Mouse (Mus musculus): ENCODE measurements around the gene Wdr20rt. TPM values are rescaled to one million over a fixed set of nuclear protein-coding genes. Genes with fewer than 3 reads are reported as not detected.

The Wdr20rt gene
- polyA plus RNA-seq, 1 experiment = 2.0 TPM

DNA sequence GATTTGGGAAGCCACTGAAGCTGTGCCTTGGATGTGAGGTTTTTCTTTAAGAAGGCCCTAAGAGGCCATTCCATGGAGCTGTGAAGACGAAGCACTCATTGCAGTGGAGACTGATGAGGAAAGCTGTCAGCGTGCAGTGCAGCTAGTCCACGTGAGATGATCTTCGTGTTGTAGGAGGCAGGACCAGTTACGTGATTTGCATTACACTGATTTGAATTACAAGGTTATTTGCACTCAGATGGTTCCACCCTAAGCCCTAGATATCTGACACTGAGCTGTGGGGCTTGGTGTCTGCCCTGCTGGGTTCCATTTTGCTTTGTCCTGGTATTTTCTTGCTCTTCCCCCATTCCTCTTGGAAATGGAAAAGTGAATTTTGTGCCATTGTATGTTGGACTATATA is 44.1 kb downstream of the Wdr20rt start:
- no peak overlapping the region for H3K27ac ChIP-seq (ENCODE audit: control insufficient read depth, insufficient read depth, low read depth, low read length, poor library complexity)
- TF ChIP-seq CTCF (IDR thresholded peaks at IDR 0.05; ENCODE audit: control insufficient read depth, insufficient read depth, low read length) (no peak), POLR2A (IDR thresholded peaks at IDR 0.05; ENCODE audit: borderline replicate concordance, control insufficient read depth, low read depth, low read length) (no peak)
- 85% methylated on average over 5 of the region's 5 CpGs for WGBS

DNA sequence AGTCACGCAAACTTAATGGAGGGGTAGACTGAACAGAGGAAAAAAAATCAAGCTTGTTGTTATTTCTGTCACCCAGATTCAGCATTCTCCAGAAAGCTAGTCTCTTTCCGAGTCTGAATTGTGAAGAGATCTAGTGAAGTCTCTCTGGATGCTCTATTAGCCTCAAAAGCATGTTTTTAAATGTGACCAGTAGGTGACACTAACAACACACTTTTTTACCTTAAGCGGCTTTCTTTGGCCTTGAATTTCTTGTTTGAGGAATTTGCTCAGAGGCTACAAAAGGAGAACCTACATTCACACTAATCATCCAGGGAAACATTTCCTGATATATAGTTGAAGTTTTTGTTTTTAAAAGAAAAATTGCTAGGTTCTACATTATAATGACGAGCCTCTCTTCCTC is 48.5 kb downstream of the Wdr20rt start:
- Histone ChIP-seq H3K4me1 (ENCODE audit: control insufficient read depth, insufficient read depth, low read length) (no peaks in the 10 kb centered on the region), H3K27ac (ENCODE audit: control insufficient read depth, insufficient read depth, low read depth, low read length, poor library complexity) (no peak overlapping the region), H3K4me3 (replicated peaks; ENCODE audit: control insufficient read depth, low read depth, low read length) (no peak overlapping the region)
- WGBS = 43% methylated on average over 4 of the region's 4 CpGs
- TF ChIP-seq POLR2A (IDR thresholded peaks at IDR 0.05; ENCODE audit: borderline replicate concordance, control insufficient read depth, low read depth, low read length) (no peak), CTCF (IDR thresholded peaks at IDR 0.05; ENCODE audit: control insufficient read depth, insufficient read depth, low read length) (no peak)

More for the DNA sequence above, 44.1 kb downstream of the Wdr20rt start:
- Histone ChIP-seq H3K4me3 (replicated peaks; ENCODE audit: control insufficient read depth, low read depth, low read length) (no peak overlapping the region), H3K4me1 (ENCODE audit: control insufficient read depth, insufficient read depth, low read length) (no peaks in the 10 kb centered on the region)

Other genes starting within 250 kb of the Wdr20rt start
- gene Prpf39, start 189.2 kb upstream of the Wdr20rt start, polyA plus RNA-seq (2011; ENCODE audit: insufficient read depth, insufficient read length, low replicate concordance, missing spikeins) = 15.9 and 22.2 TPM in 2 replicates
- gene Fkbp3, start 151.5 kb upstream of the Wdr20rt start, polyA plus RNA-seq (2011; ENCODE audit: insufficient read depth, insufficient read length, low replicate concordance, missing spikeins) = 41.2 and 73.8 TPM in 2 replicates
- 2.7 and 5.1 TPM in 2 replicates for gene Fancm, start 149.9 kb upstream of the Wdr20rt start, polyA plus RNA-seq (2011; ENCODE audit: insufficient read depth, insufficient read length, low replicate concordance, missing spikeins)
- 18.3 and 28.5 TPM in 2 replicates for gene Mis18bp1, start 52.9 kb upstream of the Wdr20rt start, polyA plus RNA-seq (2011; ENCODE audit: insufficient read depth, insufficient read length, low replicate concordance, missing spikeins)

Measured in bone marrow, adult 2 months (tissue).